Mouse (Mus musculus): Measurements from ENCODE around the gene Gm21891.
"Not testable (repeated sequence)": the region's sequence is repeated elsewhere in the genome, so short reads cannot be mapped to it uniquely, and the experiment has no call there.

Gm21891 gene

DNA sequence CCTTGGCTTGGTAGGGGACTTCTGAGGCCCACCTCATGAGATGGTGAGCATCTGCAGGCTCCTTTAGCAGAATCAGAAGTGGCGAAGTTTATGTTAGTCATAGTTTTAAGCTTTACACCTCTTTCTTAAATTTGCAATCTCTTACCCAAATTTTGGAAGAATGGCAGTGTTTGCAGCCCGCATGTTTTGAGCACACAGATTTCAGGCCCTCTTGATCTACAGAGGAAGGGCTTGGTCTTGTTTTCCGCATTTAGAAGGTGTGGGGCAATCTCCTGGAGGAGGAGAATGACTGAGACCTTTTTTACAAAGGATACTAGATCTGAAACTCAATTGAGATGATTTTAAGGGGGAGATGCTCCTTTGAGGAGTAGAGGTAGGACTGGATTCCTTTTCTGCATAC lies at the start of gene Gm21891:
Gene Gm21891 (minus strand): TSS at position 101 of the 400 bp plus-strand sequence.
- DNase-seq (ENCODE audit: low read depth): not testable (repeated sequence)

DNA sequence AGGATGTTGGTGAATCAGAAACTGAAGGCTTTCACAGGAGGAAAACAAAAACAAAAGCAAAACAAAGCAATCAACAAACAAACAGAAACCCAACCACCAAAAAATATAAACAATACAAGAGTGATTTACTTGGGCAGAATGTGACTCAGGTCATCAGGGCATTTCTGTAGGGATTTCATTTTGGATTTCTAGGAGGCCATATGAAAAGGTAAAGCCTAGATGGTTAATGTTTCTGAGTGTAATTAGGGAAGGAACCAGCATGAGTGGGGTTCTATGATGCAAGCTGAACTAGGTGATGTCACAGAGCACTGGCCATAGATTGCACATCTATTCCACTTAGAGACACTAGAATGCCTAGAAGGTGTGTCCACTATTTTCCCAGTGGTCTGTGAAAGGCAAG lies 28.4 kb upstream of the Gm21891 start, which contains the start of gene Gm21425:
Gene Gm21425 (plus strand): TSS at position 301 of the 400 bp plus-strand sequence.
- DNase-seq (ENCODE audit: low read depth): not testable (repeated sequence)

Data from induced T-regulatory cell, adult 2 months (primary cell).